Mouse (Mus musculus) cerebellum, adult 2 months (tissue): ENCODE results near the gene Sec23a.

Experiments used
- CTCF ChIP-seq: fragments of 200-500 bp; IDR thresholded peaks from 2 replicates; pipeline ENCODE4 v1.5.1; 2011; ENCODE audit warnings: low read depth, mild to moderate bottlenecking, control low read depth, low read length, moderate library complexity, borderline replicate concordance; ENCODE audit not compliant: insufficient read depth
- POLR2A ChIP-seq: fragments of 200-500 bp; IDR thresholded peaks from 2 replicates; pipeline ENCODE4 v1.6.1; 2011; ENCODE audit warnings: low read length, control low read depth, borderline replicate concordance; ENCODE audit not compliant: insufficient read depth

DNA sequence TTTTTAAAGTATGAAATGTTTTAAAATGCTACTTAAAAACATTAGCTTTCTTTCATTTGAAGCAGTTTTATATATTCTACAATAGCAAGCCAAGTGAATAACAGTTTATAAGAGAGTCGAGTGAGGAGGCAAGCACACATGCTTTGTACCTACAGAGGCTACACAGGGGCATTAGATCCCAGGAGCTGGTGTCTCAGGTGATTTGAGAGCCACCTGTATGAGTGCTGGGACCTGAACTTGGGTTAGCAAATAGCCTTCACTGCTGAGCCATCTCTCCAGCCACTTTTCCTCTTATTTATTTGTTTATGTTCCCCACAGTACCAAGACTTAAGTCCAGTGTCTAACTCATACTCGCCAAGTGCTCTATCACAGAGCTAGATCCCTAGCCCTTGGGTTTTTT lies 8.1 kb upstream of the Sec23a start:
- TF ChIP-seq POLR2A (no peak), CTCF (no peak)
